Mouse (Mus musculus) lung, postnatal 10 days (tissue): ENCODE measurements at regions not wholly inside any gene's neighbourhood (a gene's known extent, or its start where the extent isn't known, plus 50 kb on each side); places are given as distances from the start of the nearest gene placed in this dataset.

Source experiments
- DNase-seq: peaks from one replicate; pipeline ENCODE4 v3.0.0; 2021

DNA sequence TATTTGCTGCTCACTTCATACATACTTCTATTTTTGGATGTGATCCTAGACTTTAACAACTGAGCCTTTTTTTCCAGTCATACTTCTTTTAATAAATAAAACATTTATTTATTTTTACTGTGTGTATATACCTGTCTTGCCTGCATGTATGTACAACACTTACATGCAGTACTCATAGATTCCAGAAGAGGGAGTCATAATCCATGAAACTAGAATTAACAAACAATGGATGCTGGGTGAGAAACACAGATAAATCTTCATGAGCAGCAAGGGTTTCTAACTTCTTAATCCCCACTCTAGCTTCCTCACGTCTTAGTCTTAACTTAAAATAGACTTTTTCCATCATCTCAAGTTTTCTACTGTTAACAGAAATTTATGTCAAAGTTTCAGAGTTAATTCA is 1253.7 kb upstream of the Nr2f1 start:
- no peak for DNase-seq

DNA sequence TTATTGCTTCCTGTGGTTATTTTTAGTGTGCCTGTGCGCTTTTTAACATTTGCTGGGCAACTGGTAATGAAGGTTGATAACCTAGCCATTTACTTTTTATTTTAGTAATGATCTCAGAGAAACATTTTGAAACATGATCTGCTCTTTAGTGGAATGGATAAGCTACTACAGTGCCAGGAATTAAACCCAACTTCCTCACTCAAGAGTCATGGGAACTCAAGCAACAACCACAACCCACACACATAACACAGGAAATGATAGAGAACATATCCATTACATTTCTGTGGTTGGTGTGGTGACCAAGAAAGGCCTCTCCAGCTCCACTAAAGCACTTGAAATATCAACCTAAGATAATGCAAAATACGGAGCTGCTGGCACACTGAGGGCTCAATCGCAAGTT is 1243.6 kb upstream of the Nr2f1 start:
- DNase-seq, result no peak

DNA sequence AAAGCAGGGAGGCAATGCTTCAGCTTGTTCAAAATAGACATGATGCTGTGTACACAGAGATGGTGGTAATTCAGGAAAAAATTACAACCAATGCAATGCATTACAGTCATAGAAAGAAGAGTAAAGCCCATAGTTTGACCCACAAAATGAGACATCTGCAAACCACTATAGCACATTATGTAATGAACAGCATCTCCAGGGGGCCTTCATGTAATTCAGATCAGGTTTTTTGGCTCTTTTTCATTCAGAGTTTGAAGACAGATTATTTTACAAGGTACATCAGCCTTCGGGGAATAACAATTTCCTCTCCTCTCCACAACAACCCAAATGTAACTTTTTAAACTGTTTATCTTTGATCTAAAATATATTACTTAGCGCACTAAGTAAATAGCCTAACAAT is 1243.1 kb upstream of the Nr2f1 start:
- no peak for DNase-seq

DNA sequence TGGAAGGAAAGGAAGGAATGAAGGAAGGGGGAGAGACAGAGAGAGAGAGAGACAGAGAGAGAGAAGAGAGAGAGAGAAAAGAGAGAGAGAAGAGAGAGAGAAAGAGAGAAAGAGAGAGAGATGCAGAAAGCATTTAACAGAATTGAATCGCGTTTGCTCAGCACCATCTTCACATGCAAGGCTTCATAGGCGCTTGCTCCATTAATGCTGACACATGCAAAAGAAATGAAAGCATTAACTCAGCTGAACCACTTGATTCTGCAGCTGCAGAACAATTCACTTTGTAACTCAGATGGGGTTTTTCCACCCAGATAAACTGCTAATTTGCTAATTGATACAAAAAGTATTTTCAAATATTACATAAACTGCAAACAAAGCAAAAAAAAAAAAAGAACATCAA is 1231.9 kb upstream of the Nr2f1 start:
- DNase-seq, result no peak

DNA sequence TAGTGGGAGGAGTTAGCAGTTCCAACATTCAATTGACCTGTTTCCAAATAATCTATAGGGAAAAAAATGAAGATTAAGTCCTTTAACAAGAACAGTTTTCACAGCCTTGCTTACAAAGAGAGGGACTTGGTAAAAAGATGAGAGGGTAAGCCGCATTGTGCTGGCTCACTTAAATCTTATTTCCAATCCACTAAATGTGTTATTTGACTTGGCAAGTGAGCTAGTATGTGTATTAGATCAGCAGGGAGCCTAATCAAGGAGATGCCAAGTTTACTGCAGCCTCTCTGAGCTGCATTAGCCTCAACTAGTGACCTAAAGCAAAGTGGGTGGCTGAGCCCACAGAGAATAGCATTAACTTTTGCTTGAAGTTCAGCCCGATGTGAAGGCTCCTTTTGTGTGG is 1231.4 kb upstream of the Nr2f1 start:
- no peak for DNase-seq

DNA sequence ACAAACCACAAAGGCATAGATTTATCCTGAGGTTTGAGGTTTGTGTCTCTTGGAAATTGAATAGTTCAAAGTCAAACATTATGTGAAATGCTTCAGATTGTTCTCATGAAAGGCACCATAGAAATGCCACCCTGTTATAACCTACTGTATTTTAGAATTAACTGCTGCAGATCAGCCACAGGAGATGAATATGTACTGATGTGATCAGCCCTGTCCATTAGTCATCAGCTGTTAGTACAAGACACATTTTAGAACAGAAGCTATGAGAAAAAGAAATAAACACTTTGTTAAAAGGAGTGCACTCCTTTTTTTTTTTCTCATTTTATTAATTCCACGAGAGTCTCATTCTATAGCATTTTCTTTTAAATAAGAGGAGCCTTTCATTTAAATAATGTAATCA is 1231.0 kb upstream of the Nr2f1 start:
- DNase-seq, result no peak

DNA sequence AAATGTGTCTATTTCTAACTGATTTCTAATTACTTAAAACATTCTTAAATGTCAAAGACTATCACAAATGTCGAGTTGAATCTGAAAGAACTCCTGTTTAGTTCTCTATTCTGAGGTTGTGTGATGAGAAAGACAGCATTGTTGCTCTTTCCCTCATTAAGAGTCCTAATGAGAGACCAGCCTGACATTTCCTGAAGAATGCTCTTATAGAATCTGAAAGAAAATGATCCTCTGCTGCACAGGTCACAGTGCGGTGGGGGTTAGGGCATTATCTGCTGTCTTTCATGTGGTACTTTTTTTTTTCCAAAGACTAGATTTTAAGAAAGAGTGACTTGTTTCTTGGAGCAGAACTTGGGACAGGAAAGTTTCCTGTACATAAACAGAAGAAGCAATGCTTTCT is 1218.3 kb upstream of the Nr2f1 start:
- DNase-seq, result no peak

DNA sequence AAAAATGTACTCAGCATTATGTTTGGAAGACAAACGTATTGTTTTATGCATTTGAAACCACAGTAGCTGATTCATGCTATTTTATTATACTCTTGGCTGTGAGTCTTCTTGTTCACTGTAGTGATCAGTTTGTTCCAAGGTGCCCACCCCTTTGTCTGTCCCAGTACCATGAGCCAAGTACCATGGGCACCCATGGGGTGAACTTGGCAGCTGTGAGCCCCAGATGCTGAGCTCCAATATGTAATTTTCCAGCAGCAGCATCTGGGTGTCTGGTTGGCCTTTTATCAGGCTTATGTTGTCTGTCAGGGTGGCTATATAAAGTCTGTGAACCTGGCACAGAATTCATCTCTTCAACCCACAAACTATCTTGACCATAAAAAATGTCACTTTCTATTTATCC is 1200.5 kb upstream of the Nr2f1 start:
- no peak for DNase-seq

DNA sequence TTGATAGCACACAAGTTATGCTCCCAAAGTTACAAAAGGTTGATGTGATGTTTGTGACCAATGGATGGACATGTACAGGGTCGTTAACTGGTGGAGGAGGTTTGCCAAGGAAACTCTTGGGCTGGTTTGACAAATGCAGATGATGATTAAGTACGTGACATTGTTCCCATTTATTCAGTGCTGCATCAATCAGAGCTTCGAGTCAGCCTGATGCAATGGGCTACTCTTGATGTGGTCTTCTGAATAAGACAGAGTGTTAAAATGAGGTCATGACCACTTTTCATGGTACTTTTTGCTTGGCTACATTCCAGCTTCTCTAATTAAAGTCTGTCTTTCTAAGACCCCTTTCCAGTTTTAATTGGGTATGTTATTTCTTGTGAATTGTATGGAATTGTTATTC is 1194.4 kb upstream of the Nr2f1 start:
- no peak for DNase-seq

DNA sequence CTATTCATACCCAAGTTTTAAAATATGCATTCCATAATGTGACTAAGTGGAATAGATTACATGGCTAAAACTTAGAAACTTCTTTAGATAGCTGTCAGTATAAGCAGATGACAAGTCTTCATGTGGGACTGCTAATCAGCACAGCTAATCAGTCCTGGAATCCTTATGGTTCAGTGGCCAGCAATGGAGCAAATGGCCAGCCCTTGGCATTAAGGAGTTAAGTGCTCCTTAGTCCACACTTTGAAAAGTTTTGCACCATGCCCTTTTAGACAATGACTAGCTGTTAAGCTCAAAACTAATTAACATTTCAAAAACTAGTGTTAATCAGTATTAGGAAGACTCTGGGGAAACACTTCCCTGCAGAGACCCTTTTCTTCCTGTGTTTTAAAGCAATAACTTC is 1188.4 kb upstream of the Nr2f1 start:
- no peak for DNase-seq

DNA sequence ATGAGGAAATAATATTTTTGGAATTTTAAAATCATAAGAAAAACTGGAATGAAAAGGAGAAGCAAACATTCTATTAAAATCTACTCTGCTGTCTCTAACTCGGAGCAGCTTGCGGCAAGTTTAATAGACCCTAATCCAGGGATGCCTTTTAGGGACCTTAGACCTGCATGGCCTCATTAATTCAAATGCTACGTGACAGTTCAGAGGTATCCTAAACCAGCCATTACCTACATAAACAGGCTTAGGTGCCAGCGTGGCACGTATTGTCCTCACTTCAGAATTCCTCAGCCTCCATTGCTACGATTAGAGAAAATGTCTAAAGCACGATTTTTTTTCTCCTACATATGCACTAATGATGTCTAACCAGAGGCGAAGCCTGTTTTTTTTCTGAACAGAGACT is 1141.9 kb upstream of the Nr2f1 start:
- no peak for DNase-seq

DNA sequence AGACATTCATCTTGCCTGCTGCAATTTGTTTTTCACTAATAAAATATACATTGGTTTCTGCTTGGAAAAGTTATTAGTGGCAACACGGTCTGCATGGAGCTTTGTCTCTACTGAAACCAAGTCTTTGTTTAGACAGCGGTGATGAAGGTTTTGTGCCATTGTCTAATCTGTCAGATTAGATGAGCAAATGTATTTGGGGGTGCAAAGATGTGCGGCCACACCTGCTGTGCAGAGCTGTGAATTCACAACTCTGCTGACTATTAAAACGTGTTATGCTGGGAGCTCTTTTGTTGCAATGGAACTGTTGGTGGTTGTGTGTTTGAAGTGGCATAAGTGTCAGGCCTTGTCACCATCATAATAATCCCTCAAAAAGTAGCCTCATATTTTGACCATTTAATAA is 1140.9 kb upstream of the Nr2f1 start:
- DNase-seq, result no peak

DNA sequence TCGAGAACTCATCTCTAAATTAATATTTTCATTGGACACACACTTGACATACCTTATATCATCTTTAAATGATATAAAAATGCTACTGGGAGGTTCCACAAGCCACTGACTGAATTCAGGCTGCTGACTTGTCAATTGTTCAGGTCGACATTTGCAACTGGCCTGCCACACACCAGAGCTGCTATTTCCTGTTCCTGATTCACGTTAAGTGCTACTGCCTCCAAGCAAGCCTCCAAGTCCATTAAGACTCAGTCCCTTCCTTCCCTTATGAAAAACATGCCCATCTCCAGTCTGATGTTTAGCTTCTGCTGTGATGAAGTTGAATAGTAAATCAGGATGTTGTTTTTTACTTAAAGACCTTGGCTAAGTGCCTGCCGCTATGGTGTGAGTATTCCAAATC is 1140.2 kb upstream of the Nr2f1 start:
- no peak for DNase-seq

DNA sequence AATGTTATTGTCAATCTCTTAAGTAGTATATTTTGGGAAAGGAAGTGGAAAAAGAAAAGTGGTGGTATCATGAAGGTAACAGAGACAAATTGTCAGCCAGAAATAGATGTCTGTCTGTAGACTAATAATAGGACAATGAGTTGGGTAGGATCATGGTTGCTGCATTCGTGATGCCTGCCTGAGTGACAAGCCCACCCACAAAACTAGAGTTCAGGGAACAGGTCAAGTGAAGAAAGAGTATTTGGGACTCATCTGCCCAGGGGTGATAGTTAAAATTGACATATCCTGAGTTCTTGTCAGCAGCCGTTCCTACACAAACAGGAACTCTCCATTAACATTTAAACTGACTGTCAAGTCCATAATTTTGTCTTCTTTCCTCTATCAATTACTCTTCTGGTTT is 1120.6 kb upstream of the Nr2f1 start:
- no peak for DNase-seq

DNA sequence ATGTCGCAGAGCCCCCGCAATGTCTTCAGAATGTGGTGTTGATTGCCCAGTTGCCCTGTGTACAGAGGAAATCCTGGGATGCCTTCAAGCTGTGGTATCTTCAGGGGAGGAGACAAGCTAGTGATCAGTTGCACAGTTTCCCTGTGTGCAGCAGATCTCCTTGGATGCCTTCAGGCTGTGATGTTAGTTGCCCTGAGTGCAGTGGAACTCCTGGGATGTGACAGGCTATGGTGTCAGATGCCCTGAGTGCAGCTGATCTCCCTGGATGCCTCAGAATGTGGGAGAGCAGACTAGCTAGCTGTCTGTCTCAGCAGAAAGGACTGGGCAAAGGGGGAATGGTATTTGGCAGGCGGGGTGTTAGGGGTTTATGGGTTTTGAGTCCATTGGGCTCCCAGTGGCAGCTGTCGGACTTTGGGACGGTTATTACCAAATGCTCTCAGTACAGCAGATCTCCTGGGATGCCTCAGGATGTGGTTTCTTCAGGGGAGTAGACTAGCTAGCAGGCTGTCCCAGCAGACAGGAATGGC is 1110.1 kb upstream of the Nr2f1 start:
- DNase-seq, result no peak

DNA sequence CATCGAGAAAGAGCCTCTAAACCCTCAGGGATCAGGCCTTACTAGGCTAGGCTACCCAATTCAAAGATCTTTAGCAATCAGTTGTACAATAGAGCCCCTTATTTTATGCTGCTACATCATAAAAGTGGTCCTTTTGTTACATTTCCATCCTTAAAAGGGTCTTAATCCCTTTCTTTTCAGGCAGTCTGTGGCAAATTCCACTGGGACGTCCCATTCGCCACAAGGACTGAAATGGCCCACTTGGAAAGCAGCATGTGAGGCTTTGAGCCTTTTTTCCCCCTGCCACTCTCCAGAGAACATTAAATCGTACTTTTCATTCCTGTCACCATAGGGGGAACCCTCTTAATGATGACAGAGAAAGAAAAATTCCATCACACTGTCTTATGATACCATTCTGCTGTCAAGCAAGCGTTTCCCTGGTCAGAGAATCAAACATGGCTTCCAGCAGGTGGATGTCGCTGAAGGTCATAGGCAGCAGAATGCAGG is 1097.7 kb upstream of the Nr2f1 start:
- DNase-seq, result no peak

DNA sequence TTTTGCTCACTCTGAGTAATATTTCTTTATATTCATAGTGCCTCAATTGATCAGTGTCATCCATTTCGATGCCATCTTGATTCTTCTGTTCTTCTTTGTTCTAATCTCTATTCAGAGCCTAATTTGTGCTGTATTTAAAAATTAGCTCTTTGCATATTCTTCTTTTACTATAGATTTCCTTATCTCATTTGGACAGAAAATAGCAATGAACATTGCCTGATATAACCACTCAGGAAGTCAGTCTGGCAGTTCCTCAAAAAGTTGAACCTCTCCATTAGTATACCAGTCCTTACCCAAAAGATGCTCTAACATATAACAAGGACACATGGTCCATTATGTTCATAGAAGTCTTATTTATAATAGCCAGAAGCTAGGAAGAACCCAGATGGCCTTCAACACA is 1088.5 kb upstream of the Nr2f1 start:
- DNase-seq, result no peak

DNA sequence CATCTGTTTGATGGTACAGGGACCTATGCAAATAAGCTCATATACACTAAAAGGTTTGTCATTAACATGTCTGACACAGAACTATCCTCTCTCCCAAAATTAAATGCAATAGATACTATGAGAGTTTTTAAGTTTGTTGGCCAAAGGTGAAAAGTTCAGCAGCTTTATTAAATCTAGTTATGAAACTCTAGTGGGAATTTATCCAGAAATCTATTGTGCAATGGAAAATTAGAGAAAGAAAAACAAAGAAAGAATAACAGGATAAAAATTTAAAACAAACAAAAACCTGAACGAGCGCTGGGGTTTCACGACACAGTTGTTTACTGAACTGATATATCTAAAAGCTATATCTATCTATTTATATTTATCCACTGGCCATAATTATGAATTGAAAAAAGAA is 1086.6 kb upstream of the Nr2f1 start:
- no peak for DNase-seq

DNA sequence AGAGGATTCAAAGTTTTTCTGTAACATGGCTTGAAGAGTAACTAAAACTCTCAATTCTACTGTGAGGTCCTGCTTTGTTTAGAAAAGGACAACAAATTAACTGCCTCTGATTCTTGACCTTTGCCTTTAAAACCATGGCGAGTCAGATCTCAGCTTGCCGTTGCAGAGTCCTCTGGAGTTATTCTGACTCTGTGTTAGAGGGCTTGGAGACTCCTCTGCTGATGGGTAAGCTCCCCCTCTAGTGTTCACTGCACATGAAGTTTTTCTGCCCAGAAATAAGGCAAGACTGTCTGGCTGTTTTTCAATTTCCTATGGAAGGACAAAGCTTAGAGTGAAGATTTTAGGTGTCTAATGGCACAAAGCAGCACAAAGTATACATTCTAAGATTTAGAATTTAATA is 1085.9 kb upstream of the Nr2f1 start:
- peak; percentile 26 for DNase-seq

DNA sequence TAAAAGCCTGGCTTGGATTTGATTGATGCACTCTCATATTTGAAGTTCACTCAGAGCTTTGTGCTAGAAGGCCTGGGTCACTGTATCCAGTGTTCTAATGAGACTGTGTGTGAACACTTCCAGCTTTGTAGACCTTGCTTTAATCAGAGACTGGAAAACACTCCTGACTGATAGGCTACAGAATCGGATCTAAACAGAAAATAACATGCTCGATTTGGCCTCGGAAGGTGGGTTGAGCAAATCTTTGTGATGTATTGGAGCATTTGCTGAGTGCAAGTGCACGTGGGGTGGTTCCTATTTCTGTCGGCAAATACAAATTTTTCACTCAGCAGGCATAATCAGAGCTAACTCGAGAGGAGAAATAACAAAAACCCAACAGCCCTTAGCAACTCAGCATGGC is 1078.2 kb upstream of the Nr2f1 start:
- no peak for DNase-seq

DNA sequence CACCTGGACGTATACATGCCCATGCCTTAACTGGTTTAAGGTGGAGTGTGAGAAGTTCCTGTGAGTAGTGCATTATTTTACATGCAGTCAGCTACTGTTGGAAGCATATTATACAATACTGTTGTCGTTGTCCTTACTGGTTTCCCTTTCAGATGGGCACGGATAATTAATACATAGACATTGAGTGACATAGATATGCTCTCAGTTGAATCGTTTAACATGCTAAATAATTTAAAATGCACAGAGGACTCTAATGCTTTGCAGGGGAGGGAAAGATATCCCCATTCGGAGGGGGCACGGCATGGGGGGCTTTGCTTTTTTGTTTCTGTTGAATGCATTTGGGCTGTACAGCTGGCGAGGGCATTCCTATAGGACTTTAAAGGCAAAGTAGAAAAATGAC is 1077.8 kb upstream of the Nr2f1 start:
- DNase-seq, result no peak

DNA sequence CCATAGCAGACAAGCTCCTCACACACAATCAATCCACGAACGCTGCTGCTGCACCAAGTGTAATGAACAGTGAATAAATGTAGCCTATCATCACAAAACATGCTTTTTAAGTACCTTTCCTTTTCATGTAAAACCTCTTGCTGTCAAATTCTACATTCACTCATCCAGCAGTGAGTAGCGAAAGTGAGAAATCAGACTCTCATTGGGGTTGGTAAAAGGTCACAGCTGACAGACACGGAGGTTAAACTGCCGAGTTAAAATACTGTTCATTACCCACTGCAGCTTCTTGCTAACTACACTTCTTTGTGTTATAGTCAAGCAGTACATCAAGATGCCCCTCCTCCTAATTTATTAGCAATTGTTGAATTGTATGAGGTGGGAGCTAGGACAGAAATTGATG is 1055.8 kb upstream of the Nr2f1 start:
- DNase-seq, result no peak

DNA sequence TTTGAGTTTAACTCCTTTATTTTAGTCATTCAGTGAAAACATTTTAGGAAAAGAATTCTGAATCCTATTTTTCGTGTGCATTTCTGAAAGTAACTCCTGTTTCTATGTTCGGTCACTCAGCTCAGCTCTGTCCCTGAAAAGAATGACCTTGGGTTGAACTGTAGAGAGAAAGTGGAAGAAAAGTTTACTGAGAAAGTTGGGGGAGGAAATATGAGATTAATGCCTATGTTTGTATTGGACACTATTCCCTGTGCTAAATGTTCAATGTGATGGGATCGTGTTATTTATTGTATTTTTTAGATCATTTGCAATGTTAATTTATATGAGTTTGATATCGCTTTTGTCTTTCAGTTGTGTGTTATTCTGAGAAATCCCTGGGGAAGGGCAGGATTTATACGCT is 1052.8 kb upstream of the Nr2f1 start:
- DNase-seq, result no peak

DNA sequence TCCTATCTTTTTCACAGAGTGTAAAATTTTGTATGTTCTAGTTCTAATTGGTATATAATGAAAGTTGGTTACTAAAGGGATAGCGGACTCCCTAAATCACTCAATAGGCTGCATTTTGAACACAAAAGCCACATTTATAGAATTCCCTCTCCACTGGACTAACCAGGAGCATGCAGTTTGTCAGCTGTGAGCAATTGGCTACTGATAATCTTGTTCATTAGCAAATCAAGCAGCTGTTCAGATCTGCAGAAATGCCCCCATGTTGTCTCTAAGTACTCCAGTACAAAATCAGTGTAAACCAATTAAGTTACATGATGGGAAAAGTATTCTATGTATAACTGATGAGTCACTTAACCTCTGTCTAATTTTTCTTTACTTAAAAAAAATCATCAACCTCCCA is 1051.7 kb upstream of the Nr2f1 start:
- DNase-seq, result no peak
